Mouse (Mus musculus) 3134 (cell line): ENCODE data around the gene Tmem17.

Experiments used
- DNase-seq: peaks from one replicate; pipeline ENCODE4 v3.0.0-alpha.2; 2011; ENCODE audit warnings: low spot score; ENCODE audit not compliant: insufficient read length; ENCODE audit errors: extremely low read depth

The Tmem17 gene

DNA sequence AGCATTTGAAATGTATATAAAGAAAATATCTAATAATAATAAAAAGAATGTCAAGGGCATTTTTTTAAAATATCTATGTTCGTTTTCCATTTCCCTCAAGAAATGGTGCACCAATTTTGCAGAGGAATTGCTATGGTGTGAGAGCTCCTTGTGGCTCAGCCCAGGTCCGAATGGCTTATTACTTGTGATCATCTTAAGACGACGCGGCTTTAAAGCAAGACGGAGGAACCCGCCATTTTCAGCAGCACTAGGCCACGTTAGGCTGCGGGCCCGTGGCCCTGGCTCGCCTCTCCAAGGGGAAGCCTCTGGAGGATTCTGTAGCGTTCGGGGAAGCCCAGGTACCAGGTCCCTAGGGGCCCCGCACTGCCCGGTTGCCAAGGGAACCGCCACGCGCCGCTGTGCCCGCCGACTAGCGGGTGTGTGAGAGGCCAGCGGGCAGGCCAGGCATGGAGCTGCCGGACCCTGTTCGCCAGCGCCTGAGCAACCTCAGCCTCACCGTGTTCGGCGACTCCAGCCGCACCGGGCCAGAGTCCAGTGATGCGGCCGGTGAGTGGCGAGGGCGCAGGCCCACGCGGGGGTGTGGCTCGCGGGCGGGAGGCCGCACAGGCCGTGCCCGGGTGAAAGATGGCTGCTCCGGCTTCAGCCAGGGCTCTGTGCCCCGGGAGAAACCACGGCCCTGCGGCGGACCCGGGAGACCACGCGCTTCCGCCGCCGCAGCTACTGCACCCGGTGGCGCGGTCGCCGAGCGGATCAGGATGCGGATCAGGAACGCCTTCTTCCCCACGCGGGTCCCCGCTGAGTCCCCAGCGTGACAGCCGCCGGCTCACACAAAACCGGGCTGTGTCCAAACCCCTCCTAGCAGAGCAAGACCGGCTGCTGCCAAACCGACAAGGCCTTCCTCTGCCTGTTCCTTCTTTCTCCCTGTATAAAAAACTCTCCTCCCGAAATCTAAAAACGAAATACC is at the start of gene Tmem17:
Tmem17 (plus strand) TSS at position 51 of the 964 bp plus-strand sequence.
- peak; percentile 91 for DNase-seq

GRCm38 (mm10) chr11:22479836-22480619 is 31.9 kb upstream of the Tmem17 start:
- no peak for DNase-seq

GRCm38 (mm10) chr11:22481639-22482361 is 30.1 kb upstream of the Tmem17 start:
- DNase-seq, result no peak

DNA sequence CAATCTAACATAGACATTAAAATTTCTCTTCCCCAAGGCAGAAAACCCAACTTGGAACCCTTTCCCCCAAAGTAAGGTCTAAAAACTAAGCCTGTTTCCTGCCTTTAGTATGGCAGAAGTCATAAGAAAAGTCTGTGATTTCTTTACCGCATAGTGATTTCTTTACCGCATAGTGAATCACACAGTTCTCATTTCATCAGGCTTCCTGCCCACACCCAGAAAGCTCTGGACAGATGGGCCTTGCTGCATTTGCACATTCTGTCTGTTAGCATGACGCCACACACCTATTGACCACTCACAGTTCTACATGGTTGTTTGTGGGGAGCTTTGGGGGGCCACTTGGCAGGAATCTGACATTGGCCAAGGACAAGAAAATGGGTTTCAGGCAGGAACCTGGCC is 29.5 kb upstream of the Tmem17 start:
- DNase-seq, result peak; percentile 46

- no peak for DNase-seq
These were observed 18.1 kb upstream of the Tmem17 start for GRCm38 (mm10) chr11:22493694-22494319.

- no peak for DNase-seq
These were observed 16.9 kb upstream of the Tmem17 start for GRCm38 (mm10) chr11:22494941-22495340.

DNA sequence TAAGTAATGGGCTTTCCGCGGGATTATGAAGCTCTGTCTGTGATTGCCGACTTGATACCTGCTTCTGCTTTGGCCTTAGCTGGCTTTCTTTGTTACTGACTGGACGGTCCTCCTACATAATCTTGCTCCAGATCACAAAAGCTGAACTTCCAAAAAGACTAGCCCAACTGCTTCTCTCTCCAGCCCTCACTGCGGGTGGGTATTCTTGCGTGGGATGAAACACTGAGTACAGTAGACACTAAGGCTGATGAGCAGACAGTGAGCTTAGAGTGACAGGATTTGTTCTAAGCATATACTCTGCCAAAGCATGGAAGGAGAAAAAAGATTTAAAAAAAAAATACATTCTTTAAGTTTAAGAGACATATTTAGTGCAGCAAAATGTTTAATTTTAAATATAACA is 12.5 kb upstream of the Tmem17 start:
- no peak for DNase-seq

DNA sequence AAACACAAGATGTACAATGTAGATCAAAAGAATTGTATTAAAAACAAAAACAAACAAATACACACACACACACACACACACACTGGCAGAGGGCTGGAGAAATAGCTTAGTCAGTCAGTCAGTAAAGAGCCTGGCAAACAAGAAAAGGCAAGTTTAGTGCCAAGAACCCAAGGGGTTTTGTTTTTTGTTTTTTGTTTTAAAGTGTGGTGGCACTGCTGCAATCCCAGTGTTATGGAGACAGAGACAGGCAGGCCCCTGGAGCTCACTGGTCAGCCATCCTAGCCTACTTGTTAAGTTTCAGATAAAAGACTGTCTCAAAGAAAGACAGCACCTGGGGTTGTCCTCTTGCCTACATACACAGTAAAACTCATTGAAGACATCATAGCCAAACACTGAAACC is 12.0 kb upstream of the Tmem17 start:
- no peak for DNase-seq

GRCm38 (mm10) chr11:22500771-22501566 is 10.9 kb upstream of the Tmem17 start:
- DNase-seq, result no peak

DNA sequence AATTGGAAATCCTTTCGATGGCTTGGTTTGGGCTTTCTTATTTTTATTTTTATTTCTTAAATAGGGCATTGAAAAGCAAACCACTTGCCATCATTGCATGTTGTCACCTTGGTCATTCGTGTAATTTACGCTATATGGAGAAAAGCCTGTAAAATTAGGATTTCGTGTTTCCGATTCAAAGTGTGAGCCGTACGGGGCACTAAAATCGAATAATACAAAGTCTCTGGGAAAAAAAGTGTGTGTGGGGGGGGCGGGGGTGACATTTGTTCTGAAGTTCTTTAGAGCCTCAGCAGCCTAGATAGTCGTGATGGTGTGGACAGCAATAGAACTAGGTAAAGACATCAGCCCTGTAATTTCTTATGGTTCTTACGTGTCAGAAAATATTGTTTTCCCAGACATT is 1.2 kb downstream of the Tmem17 start:
- DNase-seq, result no peak

DNA sequence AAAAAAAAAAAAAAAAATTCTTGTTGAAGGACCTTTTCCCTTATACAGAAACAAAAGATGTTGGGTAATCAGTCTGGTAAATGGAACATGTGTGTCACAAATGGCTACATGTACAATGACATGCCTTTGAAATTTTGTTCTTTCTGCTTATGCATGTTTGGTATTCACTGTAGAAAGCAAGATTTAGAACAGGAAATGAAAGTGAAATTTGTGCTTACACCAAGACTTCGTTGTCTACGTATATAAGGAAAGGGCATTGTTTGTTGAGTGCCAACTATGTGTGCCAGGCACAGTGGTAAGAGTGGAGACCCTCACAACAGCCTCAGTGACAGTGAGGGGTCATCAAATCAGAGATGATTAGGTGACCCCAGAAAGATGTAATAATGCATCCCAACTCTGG is 3.2 kb downstream of the Tmem17 start:
- no peak for DNase-seq

DNA sequence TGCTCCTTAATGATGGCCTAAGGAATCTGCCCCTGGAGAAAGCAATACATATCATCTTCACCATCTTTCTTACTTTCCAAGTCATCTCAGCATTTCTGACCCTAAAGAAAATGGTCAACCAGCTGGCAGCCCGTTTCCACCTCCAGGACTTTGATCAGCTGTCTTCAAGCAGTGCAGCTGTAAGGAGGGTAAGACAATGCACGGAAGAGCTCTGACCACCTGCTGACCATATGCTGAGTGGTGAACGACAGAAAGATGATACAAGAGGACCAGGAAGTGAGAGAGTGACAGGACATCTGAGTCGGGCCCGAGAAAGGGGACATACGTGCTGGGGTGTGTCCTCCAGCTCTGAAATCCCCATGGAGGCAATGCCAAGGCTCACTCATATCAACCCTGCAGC is 6.6 kb downstream of the Tmem17 start:
- DNase-seq, result no peak

DNA sequence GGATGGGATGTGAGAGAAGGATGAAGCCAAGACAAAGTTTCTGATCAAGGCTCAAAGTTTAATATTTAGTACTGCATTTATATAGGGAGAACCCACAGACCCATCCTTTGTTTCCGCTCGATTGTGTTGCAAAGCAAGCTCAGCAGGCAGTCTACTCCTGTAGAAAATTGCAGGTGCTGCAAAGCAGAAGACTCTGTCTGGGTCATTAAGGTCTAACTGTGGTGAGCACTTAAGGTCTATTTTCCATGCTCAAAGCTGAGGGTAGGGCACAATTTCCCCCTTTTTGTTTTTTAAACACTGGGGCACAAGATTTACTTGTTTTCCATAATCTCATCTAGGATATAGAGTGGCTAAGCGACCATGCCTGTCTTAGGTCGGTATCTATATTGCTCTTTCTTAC is 8.4 kb downstream of the Tmem17 start:
- DNase-seq, result no peak

GRCm38 (mm10) chr11:22524606-22525005 is 12.7 kb downstream of the Tmem17 start:
- DNase-seq, result no peak

DNA sequence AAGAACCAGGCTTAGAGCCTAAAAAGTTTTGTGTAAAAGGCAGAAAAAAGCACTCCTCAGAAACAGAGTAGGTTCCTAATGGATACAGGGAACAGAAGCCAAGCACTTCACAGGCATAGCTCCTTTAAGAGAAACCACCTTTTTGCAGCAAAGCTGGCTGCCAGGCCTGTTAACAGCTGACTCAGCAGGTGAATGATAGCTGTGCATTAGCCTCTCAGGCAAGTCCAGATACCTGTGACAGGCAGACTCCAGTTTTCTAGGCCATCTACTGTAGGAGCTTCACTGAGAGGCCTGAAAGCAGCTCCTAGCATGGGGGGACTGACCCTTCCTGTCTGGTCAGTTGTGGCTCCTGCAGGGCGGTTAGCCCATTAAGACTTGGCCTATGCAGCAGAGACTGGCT is 28.7 kb downstream of the Tmem17 start:
- DNase-seq, result no peak

DNA sequence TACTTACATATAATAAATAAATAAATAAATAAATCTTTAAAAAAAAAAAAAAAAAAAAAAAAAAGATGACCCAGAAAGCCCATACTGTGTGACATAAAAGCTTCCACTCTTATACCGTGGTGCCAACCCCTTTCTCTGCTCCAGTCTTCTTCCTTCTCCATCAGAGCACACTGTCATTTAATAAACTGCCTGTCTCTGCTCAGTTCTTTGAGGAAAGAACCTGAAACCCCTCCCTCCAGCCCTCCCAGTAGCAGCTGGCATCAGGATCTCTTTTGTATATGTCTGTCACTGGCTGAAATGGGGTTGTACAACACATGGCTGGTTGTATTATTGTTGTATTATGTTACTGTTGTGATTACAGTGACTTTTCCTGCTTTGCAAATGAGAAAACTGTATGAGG is 48.2 kb downstream of the Tmem17 start:
- DNase-seq, result no peak

- DNase-seq, result no peak
These were observed 48.8 kb downstream of the Tmem17 start for GRCm38 (mm10) chr11:22560503-22561328.

DNA sequence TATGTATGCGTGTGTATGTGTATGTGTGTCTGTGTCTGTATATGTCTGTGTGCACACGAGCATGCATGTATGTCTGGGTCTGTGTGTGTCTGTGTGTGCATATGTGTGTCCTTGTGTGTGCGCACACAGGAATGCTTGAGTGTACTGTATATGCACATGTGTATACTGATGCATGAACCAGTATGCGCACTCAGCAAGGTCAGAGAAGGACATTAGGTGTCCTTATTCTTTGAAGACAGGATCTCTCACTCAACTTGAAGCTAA is 49.4 kb downstream of the Tmem17 start:
- DNase-seq, result no peak

- no peak for DNase-seq
These were observed 51.8 kb downstream of the Tmem17 start for GRCm38 (mm10) chr11:22563706-22564105.
